Mouse (Mus musculus) spleen, adult 2 months (tissue): ENCODE measurements around the gene Memo1.

Source experiments
- CTCF ChIP-seq: fragments of 200-500 bp; IDR thresholded peaks from 2 replicates; pipeline ENCODE4 v1.5.1; 2011; ENCODE audit warnings: mild to moderate bottlenecking, inconsistent platforms; ENCODE audit not compliant: insufficient read depth, insufficient read length, insufficient replicate concordance; ENCODE audit errors: extremely low read depth
- POLR2A ChIP-seq: fragments of 200-500 bp; IDR thresholded peaks from 2 replicates; pipeline ENCODE4 v1.6.1; 2011; ENCODE audit warnings: low read depth, low read length, inconsistent platforms

DNA sequence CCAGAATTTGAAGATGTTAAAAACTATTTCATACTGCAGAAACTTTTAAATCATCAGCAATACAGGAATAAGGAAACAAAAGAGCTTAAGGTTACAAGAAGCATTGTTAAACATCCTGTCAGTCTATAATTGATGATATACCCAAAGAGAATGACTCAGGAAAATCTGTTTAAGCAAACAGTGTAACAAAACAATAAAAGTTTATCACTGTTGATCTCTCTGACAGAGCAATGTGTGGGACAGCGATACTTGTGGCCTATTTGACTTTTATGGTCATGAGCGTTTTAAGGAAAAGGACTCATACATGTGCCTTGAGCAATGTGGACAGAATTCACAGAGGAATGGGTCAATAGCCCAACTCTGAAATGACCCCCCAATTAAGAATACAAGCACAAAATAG lies 78.0 kb downstream of the Memo1 start:
- no peak for TF ChIP-seq CTCF
- TF ChIP-seq POLR2A, result no peak
